Mouse (Mus musculus): ENCODE results near the gene Foxc2.

GRCm38 (mm10) chr8:121125311-121125876 lies 9.4 kb downstream of the Foxc2 start:
- TF ChIP-seq POLR2A (IDR thresholded peaks at IDR 0.05; ENCODE audit: borderline replicate concordance, extremely low read depth, low read depth, low read length), result 0 out of 2 replicates have a peak, but pooled peaks have one; percentile 14
- peak; percentile 40 for TF ChIP-seq CTCF (IDR thresholded peaks at IDR 0.05; ENCODE audit: insufficient read depth, low read length)

All from lung, adult 2 months (tissue).